Mouse (Mus musculus) intestine, postnatal 0 days (tissue): ENCODE measurements around the gene Cblb. TPM values are rescaled to one million over a fixed set of nuclear protein-coding genes. Genes with fewer than 3 reads are reported as not detected.

ENCODE experiments used
- ATAC-seq: fragments of 200-750 bp; cut with Nextera tagmentation; 2 replicates; pipeline ENCODE4 v1.8.0; 2017; ENCODE audit warnings: mild to moderate bottlenecking, moderate TSS enrichment, moderate library complexity
- H3K27ac ChIP-seq: fragments of 300-500 bp; sonication (generic); 2 replicates; pipeline ENCODE4 v1.5.1; 2014; ENCODE audit warnings: mild to moderate bottlenecking, low read depth, low read length, moderate library complexity
- H3K27me3 ChIP-seq: fragments of 300-500 bp; sonication (generic); replicated peaks from 2 replicates; pipeline ENCODE4 v1.6.1; 2014; ENCODE audit warnings: low read length, mixed read lengths; ENCODE audit not compliant: control insufficient read depth, insufficient read depth
- H3K36me3 ChIP-seq: fragments of 300-500 bp; sonication (generic); 2 replicates; pipeline ENCODE4 v1.6.1; 2014; ENCODE audit warnings: mild to moderate bottlenecking, moderate library complexity; ENCODE audit not compliant: control insufficient read depth, insufficient read depth
- H3K4me1 ChIP-seq: fragments of 300-500 bp; sonication (generic); replicated peaks from 2 replicates; pipeline ENCODE4 v1.6.1; 2014; ENCODE audit warnings: antibody characterized with exemption, low read length, mixed read lengths; ENCODE audit not compliant: control insufficient read depth, insufficient read depth
- H3K4me2 ChIP-seq: fragments of 300-500 bp; sonication (generic); replicated peaks from 2 replicates; pipeline ENCODE4 v1.6.1; 2014; ENCODE audit warnings: low read depth, mild to moderate bottlenecking, moderate library complexity
- H3K4me3 ChIP-seq: fragments of 300-500 bp; sonication (generic); 2 replicates; pipeline ENCODE4 v1.5.1; 2014; ENCODE audit warnings: low read depth, low read length
- H3K9ac ChIP-seq: fragments of 300-500 bp; sonication (generic); 2 replicates; pipeline ENCODE4 v1.6.1; 2014; ENCODE audit warnings: mild to moderate bottlenecking, low read depth, low read length
- H3K9me3 ChIP-seq: fragments of 300-500 bp; sonication (generic); 2 replicates; pipeline ENCODE4 v1.6.1; 2016; ENCODE audit warnings: mixed run types; ENCODE audit not compliant: control insufficient read depth
- CTCF ChIP-seq: sonication (generic); IDR thresholded peaks from 2 replicates; pipeline ENCODE4 v1.5.1; 2016; ENCODE audit warnings: low read depth, mild to moderate bottlenecking, control low read depth, antibody characterized with exemption, moderate library complexity
- WGBS: fragments of 180-500 bp; shearing (Covaris S2); extraction: QIAGEN DNeasy Blood & Tissue Kit; methylation state at CpG from one replicate; pipeline ENCODE4 v1.1.7; 2014; 5-methylcytosine and 5-hydroxymethylcytosine counted together
- polyA plus RNA-seq: library from polyadenylated mRNA; unstranded; fragments of >200 nt; fragmentation: Nextera tagmentation; extraction: Ambion mirVana; gene quantifications from 2 replicates; pipeline ENCODE4 v1.2.1, GENCODE M21; 2015

Gene Cblb
- polyA plus RNA-seq, 1 experiment from 2014 or later: 4.4 TPM

- TF ChIP-seq CTCF: no peak
- H3K4me2 ChIP-seq: peak overlapping the region; percentile 24
- WGBS: 42% methylated on average over 9 of the region's 9 CpGs
- 0 out of 2 replicates have a peak overlapping the region, but pooled peaks have one; percentile 35 for H3K27ac ChIP-seq
- no peaks in the 10 kb centered on the region for H3K36me3 ChIP-seq
- H3K9me3 ChIP-seq: no peaks in the 10 kb centered on the region
- H3K27me3 ChIP-seq: no peaks in the 10 kb centered on the region
- H3K9ac ChIP-seq: no peak overlapping the region
- H3K4me1 ChIP-seq: peaks cover 14% of the 10 kb centered on the region
- H3K4me3 ChIP-seq: no peak overlapping the region
- no peak for ATAC-seq
Measured at GRCm38 (mm10) chr16:52093325-52094253, 62.6 kb downstream of the Cblb start.

GRCm38 (mm10) chr16:52094735-52095459, 63.9 kb downstream of the Cblb start:
- 0 out of 2 replicates have a peak, but pooled peaks have one; percentile 12 for ATAC-seq
- Histone ChIP-seq H3K9me3 (no peaks in the 10 kb centered on the region), H3K4me2 (no peak overlapping the region), H3K9ac (no peak overlapping the region), H3K27me3 (no peaks in the 10 kb centered on the region), H3K4me1 (peaks cover 14% of the 10 kb centered on the region), H3K36me3 (no peaks in the 10 kb centered on the region), H3K4me3 (no peak overlapping the region), H3K27ac (no peak overlapping the region)
- TF ChIP-seq CTCF: no peak
- WGBS: 88% methylated on average over 10 of the region's 10 CpGs

GRCm38 (mm10) chr16:52095643-52096042, 64.6 kb downstream of the Cblb start:
- H3K9ac ChIP-seq: no peak overlapping the region
- no peak for ATAC-seq
- WGBS: 47% methylated on average over 3 of the region's 3 CpGs
- H3K4me2 ChIP-seq: no peak overlapping the region
- H3K27me3 ChIP-seq: no peaks in the 10 kb centered on the region
- no peaks in the 10 kb centered on the region for H3K9me3 ChIP-seq
- H3K4me1 ChIP-seq: peaks cover 10% of the 10 kb centered on the region
- H3K4me3 ChIP-seq: no peak overlapping the region
- H3K36me3 ChIP-seq: no peaks in the 10 kb centered on the region
- TF ChIP-seq CTCF: no peak
- no peak overlapping the region for H3K27ac ChIP-seq

GRCm38 (mm10) chr16:52100466-52100865, 69.4 kb downstream of the Cblb start:
- Histone ChIP-seq H3K4me2 (no peak overlapping the region), H3K27me3 (no peaks in the 10 kb centered on the region), H3K9me3 (no peaks in the 10 kb centered on the region), H3K36me3 (no peaks in the 10 kb centered on the region), H3K9ac (no peak overlapping the region), H3K4me1 (no peaks in the 10 kb centered on the region), H3K27ac (no peak overlapping the region), H3K4me3 (no peak overlapping the region)
- no peak for TF ChIP-seq CTCF
- no peak for ATAC-seq
- 82% methylated on average over 6 of the region's 6 CpGs for WGBS

GRCm38 (mm10) chr16:52104608-52105007, 73.6 kb downstream of the Cblb start:
- TF ChIP-seq CTCF: no peak
- no peak for ATAC-seq
- 91% methylated on average over 9 of the region's 9 CpGs for WGBS

GRCm38 (mm10) chr16:52107836-52108235, 76.8 kb downstream of the Cblb start:
- no peak overlapping the region for H3K9ac ChIP-seq
- no peak overlapping the region for H3K4me2 ChIP-seq
- H3K4me1 ChIP-seq: no peaks in the 10 kb centered on the region
- no peak for ATAC-seq
- H3K36me3 ChIP-seq: no peaks in the 10 kb centered on the region
- H3K9me3 ChIP-seq: no peaks in the 10 kb centered on the region
- no peaks in the 10 kb centered on the region for H3K27me3 ChIP-seq
- no peak for TF ChIP-seq CTCF
- no peak overlapping the region for H3K27ac ChIP-seq
- WGBS: 72% methylated on average over 5 of the region's 5 CpGs
- H3K4me3 ChIP-seq: no peak overlapping the region

More at GRCm38 (mm10) chr16:52104608-52105007, 73.6 kb downstream of the Cblb start:
- H3K27ac ChIP-seq: no peak overlapping the region
- no peaks in the 10 kb centered on the region for H3K36me3 ChIP-seq
- no peaks in the 10 kb centered on the region for H3K9me3 ChIP-seq
- H3K27me3 ChIP-seq: no peaks in the 10 kb centered on the region
- H3K4me3 ChIP-seq: no peak overlapping the region
- no peak overlapping the region for H3K9ac ChIP-seq
- H3K4me1 ChIP-seq: no peaks in the 10 kb centered on the region
- H3K4me2 ChIP-seq: no peak overlapping the region
